In genomic region chr8:84459276-84459675, GRCm38 (mm10) we compare ENCODE assay signal across 10 mouse cellular contexts.
DNase-seq lines count a peak whose midpoint lies in the region; ATAC-seq lines count a peak whose summit lies in the region.
"Had no signal": no experiment of that assay in that cellular context is flagged by ENCODE, and none has a peak within 500 bp of the region (broad histone marks: within the 10 kb centered on the region; RNA-seq: fewer than 3 reads in every experiment).

No protein-coding gene starts in this region.

- H3K4me1 ChIP-seq in forebrain, embryonic 12.5 days: peaks cover 7% of the 10 kb centered on the region
- peaks cover 24% of the 10 kb centered on the region for H3K4me1 ChIP-seq in neural tube, embryonic 13.5 days (replicated peaks)
- H3K4me1 ChIP-seq in intestine, embryonic 15.5 days (replicated peaks): no peaks in the 10 kb centered on the region
- H3K4me1 ChIP-seq: liver, embryonic 15.5 days had no signal

- ATAC-seq in forebrain, embryonic 12.5 days (ENCODE audit: low FRiP score): no peak
- ATAC-seq in neural tube, embryonic 13.5 days (ENCODE audit: low read depth): peak; percentile 54
- ATAC-seq in intestine, embryonic 15.5 days: no peak

- H3K9ac ChIP-seq in forebrain, embryonic 12.5 days: no peak overlapping the region
- 0 out of 2 replicates have a peak overlapping the region, but pooled peaks have one; percentile 17 for H3K9ac ChIP-seq in neural tube, embryonic 13.5 days
- H3K9ac ChIP-seq in intestine, embryonic 15.5 days: no peak overlapping the region
- H3K9ac ChIP-seq: heart, embryonic 15.5 days; liver, embryonic 15.5 days had no signal

- no peak overlapping the region for H3K4me2 ChIP-seq in forebrain, embryonic 12.5 days
- no peak overlapping the region for H3K4me2 ChIP-seq in neural tube, embryonic 13.5 days
- H3K4me2 ChIP-seq in intestine, embryonic 15.5 days (replicated peaks): no peak overlapping the region
- H3K4me2 ChIP-seq: heart, embryonic 15.5 days; liver, embryonic 15.5 days had no signal

- peak; percentile 66 for DNase-seq in ZHBTc4 (ENCODE audit: low read depth, low spot score)
- DNase-seq in layer of hippocampus, adult 9-11 months: peak; percentile 69
- no peak for DNase-seq in kidney, adult 9 months
- no peak for DNase-seq in thymus, postnatal 25 days
- no peak for DNase-seq in urinary bladder, postnatal 25 days (ENCODE audit: low spot score)

- WGBS in forebrain, embryonic 12.5 days: 30% methylated on average over 5 of the region's 5 CpGs
- WGBS in neural tube, embryonic 13.5 days: 14% methylated on average over 5 of the region's 5 CpGs
- WGBS in intestine, embryonic 15.5 days: 33% methylated on average over 5 of the region's 5 CpGs

- H3K27me3 ChIP-seq in forebrain, embryonic 12.5 days: no peaks in the 10 kb centered on the region
- no peaks in the 10 kb centered on the region for H3K27me3 ChIP-seq in neural tube, embryonic 13.5 days
- H3K27me3 ChIP-seq in intestine, embryonic 15.5 days (replicated peaks): no peaks in the 10 kb centered on the region
- H3K27me3 ChIP-seq: heart, embryonic 15.5 days; liver, embryonic 15.5 days had no signal

- H3K9me3 ChIP-seq in forebrain, embryonic 12.5 days: peaks cover 12% of the 10 kb centered on the region; the same call in 1 of the 2 replicates
- H3K9me3 ChIP-seq in neural tube, embryonic 13.5 days: peaks cover 15% of the 10 kb centered on the region
- H3K9me3 ChIP-seq in intestine, embryonic 15.5 days: no peaks in the 10 kb centered on the region
- H3K9me3 ChIP-seq: liver, embryonic 15.5 days had no signal

- no peak overlapping the region for H3K4me3 ChIP-seq in forebrain, embryonic 12.5 days (replicated peaks)
- H3K4me3 ChIP-seq in neural tube, embryonic 13.5 days: no peak overlapping the region
- no peak overlapping the region for H3K4me3 ChIP-seq in intestine, embryonic 15.5 days (replicated peaks)
- H3K4me3 ChIP-seq: heart, embryonic 15.5 days; liver, embryonic 15.5 days had no signal

- 0 out of 2 replicates have a peak overlapping the region, but pooled peaks have one; percentile 13 for H3K27ac ChIP-seq in forebrain, embryonic 12.5 days
- peak overlapping the region; percentile 67 for H3K27ac ChIP-seq in neural tube, embryonic 13.5 days (replicated peaks)
- no peak overlapping the region for H3K27ac ChIP-seq in intestine, embryonic 15.5 days
- H3K27ac ChIP-seq: heart, embryonic 15.5 days; liver, embryonic 15.5 days had no signal

- H3K36me3 ChIP-seq in forebrain, embryonic 12.5 days (replicated peaks): peaks cover 26% of the 10 kb centered on the region
- H3K36me3 ChIP-seq in neural tube, embryonic 13.5 days: peaks cover 44% of the 10 kb centered on the region
- no peaks in the 10 kb centered on the region for H3K36me3 ChIP-seq in intestine, embryonic 15.5 days
- H3K36me3 ChIP-seq: heart, embryonic 15.5 days; liver, embryonic 15.5 days had no signal

Comparison
In these comparisons a context has a peak if more than half of its experiments do, and no peak if none do; other contexts are left out.
1. DNase-seq: peak in ZHBTc4 (single experiment) and layer of hippocampus, adult 9-11 months (single experiment); none in kidney, adult 9 months (single experiment), thymus, postnatal 25 days (single experiment) and urinary bladder, postnatal 25 days (single experiment).